Comparison of ENCODE assay signal across 28 mouse cellular contexts in the genomic region with DNA sequence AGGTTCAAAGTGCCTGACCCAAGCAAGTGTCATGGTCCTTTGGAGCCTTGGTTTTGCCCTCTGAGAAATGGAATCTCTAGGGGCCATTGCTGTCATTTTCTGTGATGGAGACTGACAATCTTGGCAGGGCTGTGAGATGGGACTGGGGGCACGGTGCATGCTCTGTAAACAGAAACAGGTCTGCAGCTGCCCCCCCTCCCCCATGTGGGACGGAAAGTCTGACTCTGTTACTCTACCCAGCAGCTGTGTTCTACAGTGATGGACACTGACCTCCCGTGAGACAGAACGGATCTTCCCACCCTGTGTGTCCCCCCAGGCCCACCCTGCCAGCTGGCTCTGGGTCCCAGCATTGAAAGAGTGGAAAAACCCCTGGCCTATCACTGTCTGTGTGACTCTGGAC. TPM values are rescaled to one million over a fixed set of nuclear protein-coding genes. Genes with fewer than 3 reads are reported as not detected.
"Had no signal": no experiment of that assay in that cellular context is flagged by ENCODE, and none has a peak within 500 bp of the region (broad histone marks: within the 10 kb centered on the region; RNA-seq: fewer than 3 reads in every experiment).

No protein-coding gene starts in this region.

- H3K36me3 ChIP-seq: intestine, embryonic 15.5 days; limb, embryonic 12.5 days; liver, embryonic 12.5 days; liver, embryonic 15.5 days; lung, embryonic 15.5 days; midbrain, embryonic 10.5 days had no signal

- H3K27ac ChIP-seq: intestine, embryonic 15.5 days; left cerebral cortex, adult 2 months; limb, embryonic 12.5 days; liver, embryonic 12.5 days; liver, embryonic 15.5 days; lung, embryonic 15.5 days; midbrain, embryonic 10.5 days; neural tube, embryonic 12.5 days; neural tube, embryonic 15.5 days; stomach, postnatal 0 days had no signal

- H3K4me3 ChIP-seq: intestine, embryonic 15.5 days; left cerebral cortex, adult 2 months; limb, embryonic 12.5 days; liver, embryonic 12.5 days; liver, embryonic 15.5 days; lung, embryonic 15.5 days; megakaryocyte, embryonic 14.5 days; midbrain, embryonic 10.5 days; neural tube, embryonic 12.5 days; neural tube, embryonic 15.5 days had no signal

- H3K4me1 ChIP-seq: liver, embryonic 12.5 days; liver, embryonic 15.5 days; lung, embryonic 15.5 days had no signal

- DNase-seq: kidney, adult 11 months; kidney, adult 9 months; kidney, postnatal 14 days; kidney, postnatal 4 days; layer of hippocampus, postnatal 36 days; liver; lung, adult 18-20 months; lung, postnatal 10 days; lung, postnatal 36 days; midbrain, embryonic 14.5 days; right cerebral cortex, adult 18-20 months; right cerebral cortex, postnatal 14 days; right cerebral cortex, postnatal 4 days; thymus, postnatal 25 days had no signal

RNA-seq across cellular contexts. Expression of a gene that starts 56.4 kb away (rescaled TPM):
- total RNA-seq: left cerebral cortex, postnatal 36 days had no signal
- polyA plus RNA-seq: intestine, embryonic 15.5 days; kidney, embryonic 16.5 days; limb, embryonic 12.5 days; liver, embryonic 12.5 days; liver, embryonic 15.5 days; midbrain, embryonic 10.5 days; midbrain, embryonic 14.5 days; neural tube, embryonic 12.5 days; stomach, embryonic 14.5 days had no signal

RNA-seq across cellular contexts. Expression of a gene that starts 59.2 kb away (rescaled TPM):
- polyA plus RNA-seq: midbrain, embryonic 10.5 days had no signal
